Mouse (Mus musculus) lung, adult 2 months (tissue): ENCODE measurements around the gene Cog6.

Experiments
- CTCF ChIP-seq: fragments of 200-500 bp; IDR thresholded peaks from 2 replicates; pipeline ENCODE4 v1.5.1; 2011; ENCODE audit warnings: mild to moderate bottlenecking, low read length, control low read depth; ENCODE audit not compliant: insufficient read depth
- POLR2A ChIP-seq: fragments of 200-500 bp; IDR thresholded peaks from 2 replicates; pipeline ENCODE4 v1.6.1; 2011; ENCODE audit warnings: low read depth, mild to moderate bottlenecking, control low read depth, low read length, borderline replicate concordance; ENCODE audit errors: extremely low read depth

- no peak for TF ChIP-seq CTCF
- TF ChIP-seq POLR2A, result no peak
These were observed 78.6 kb downstream of the Cog6 start for GRCm38 (mm10) chr3:52938398-52938797.
